Mouse (Mus musculus) megakaryocyte, embryonic 14.5 days (primary cell): ENCODE data around the gene Rybp.

ENCODE experiments used
- FLI1 ChIP-seq: IDR thresholded peaks from 2 replicates; pipeline ENCODE4 v1.6.1; 2012; ENCODE audit warnings: low read length, inconsistent platforms, mixed read lengths
- GATA1 ChIP-seq: IDR thresholded peaks from 3 replicates; pipeline ENCODE4 v1.6.1; 2012; ENCODE audit warnings: mixed read lengths, low read length, inconsistent platforms, borderline replicate concordance

DNA sequence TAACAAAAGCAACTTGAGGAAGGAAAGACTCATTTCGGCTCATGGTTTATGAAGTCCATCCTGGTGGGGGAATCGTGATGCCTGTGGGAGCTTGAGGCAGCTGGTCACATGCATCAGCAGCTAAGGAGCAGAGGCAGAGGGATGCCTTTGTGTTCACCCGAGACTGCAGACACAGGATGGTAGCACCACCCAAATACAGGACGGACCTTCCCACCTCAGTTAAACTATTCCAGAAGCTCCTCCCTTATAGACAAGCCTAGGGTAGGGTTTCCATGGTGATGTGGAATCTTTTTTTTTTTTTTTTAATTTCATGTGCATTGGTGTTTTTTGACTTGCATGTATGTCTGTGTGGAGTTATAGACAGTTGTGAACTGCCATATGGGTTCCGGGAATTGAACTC lies 64.4 kb downstream of the Rybp start:
- no peak for TF ChIP-seq GATA1
- no peak for TF ChIP-seq FLI1
